Mouse (Mus musculus): ENCODE data around the gene Hivep3. TPM values are rescaled to one million over a fixed set of nuclear protein-coding genes. Genes with fewer than 3 reads are reported as not detected.

Gene Hivep3
- polyA plus RNA-seq, 1 experiment from 2014 or later = 4.2 TPM

- no peaks in the 10 kb centered on the region for H3K36me3 ChIP-seq (replicated peaks)
- H3K27me3 ChIP-seq = no peaks in the 10 kb centered on the region
- H3K4me3 ChIP-seq (replicated peaks) = no peak overlapping the region
- ATAC-seq (ENCODE audit: low FRiP score) = no peak
- no peak overlapping the region for H3K4me2 ChIP-seq
- no peak overlapping the region for H3K9ac ChIP-seq
- no peak overlapping the region for H3K27ac ChIP-seq
- 83% methylated on average over 12 of the region's 12 CpGs for WGBS
- peaks cover 10% of the 10 kb centered on the region for H3K9me3 ChIP-seq
- H3K4me1 ChIP-seq = 0 out of 2 replicates have a peak, but pooled peaks cover 5% of the 10 kb centered on the region
These were observed 215.5 kb downstream of the Hivep3 start for GRCm38 (mm10) chr4:119948922-119949614.

GRCm38 (mm10) chr4:119950181-119950580 is 216.6 kb downstream of the Hivep3 start:
- Histone ChIP-seq H3K9me3 (peaks cover 9% of the 10 kb centered on the region), H3K4me2 (no peak overlapping the region), H3K27ac (no peak overlapping the region), H3K9ac (no peak overlapping the region), H3K4me3 (replicated peaks) (no peak overlapping the region), H3K36me3 (replicated peaks) (no peaks in the 10 kb centered on the region), H3K27me3 (no peaks in the 10 kb centered on the region), H3K4me1 (0 out of 2 replicates have a peak, but pooled peaks cover 5% of the 10 kb centered on the region)
- ATAC-seq (ENCODE audit: low FRiP score) = no peak
- WGBS = 75% methylated on average over 5 of the region's 5 CpGs

- H3K4me2 ChIP-seq = no peak overlapping the region
- H3K9me3 ChIP-seq = no peaks in the 10 kb centered on the region
- H3K36me3 ChIP-seq (replicated peaks) = no peaks in the 10 kb centered on the region
- no peaks in the 10 kb centered on the region for H3K27me3 ChIP-seq
- H3K4me3 ChIP-seq (replicated peaks) = no peak overlapping the region
- H3K27ac ChIP-seq = no peak overlapping the region
- ATAC-seq (ENCODE audit: low FRiP score) = no peak
- H3K9ac ChIP-seq = no peak overlapping the region
- 81% methylated on average over 1 of the region's 1 CpGs for WGBS
- 0 out of 2 replicates have a peak, but pooled peaks cover 5% of the 10 kb centered on the region for H3K4me1 ChIP-seq
These were observed 217.5 kb downstream of the Hivep3 start for GRCm38 (mm10) chr4:119951081-119951480.

GRCm38 (mm10) chr4:119955008-119955407 is 221.4 kb downstream of the Hivep3 start:
- H3K4me3 ChIP-seq (replicated peaks) = no peak overlapping the region
- ATAC-seq (ENCODE audit: low FRiP score) = no peak
- H3K9ac ChIP-seq = no peak overlapping the region
- WGBS = 88% methylated on average over 7 of the region's 7 CpGs
- no peaks in the 10 kb centered on the region for H3K27me3 ChIP-seq
- no peak overlapping the region for H3K27ac ChIP-seq
- no peak overlapping the region for H3K4me2 ChIP-seq
- no peaks in the 10 kb centered on the region for H3K9me3 ChIP-seq
- no peaks in the 10 kb centered on the region for H3K36me3 ChIP-seq (replicated peaks)
- no peaks in the 10 kb centered on the region for H3K4me1 ChIP-seq

GRCm38 (mm10) chr4:119957970-119958369 is 224.4 kb downstream of the Hivep3 start:
- WGBS = 89% methylated on average over 2 of the region's 2 CpGs
- H3K9me3 ChIP-seq = no peaks in the 10 kb centered on the region
- no peak overlapping the region for H3K4me3 ChIP-seq (replicated peaks)
- H3K4me2 ChIP-seq = no peak overlapping the region
- no peak overlapping the region for H3K9ac ChIP-seq
- no peaks in the 10 kb centered on the region for H3K4me1 ChIP-seq
- no peaks in the 10 kb centered on the region for H3K36me3 ChIP-seq (replicated peaks)
- H3K27ac ChIP-seq = no peak overlapping the region
- no peak for ATAC-seq (ENCODE audit: low FRiP score)
- H3K27me3 ChIP-seq = no peaks in the 10 kb centered on the region

- Histone ChIP-seq H3K27me3 (no peaks in the 10 kb centered on the region), H3K9ac (no peak overlapping the region), H3K4me3 (replicated peaks) (no peak overlapping the region), H3K9me3 (no peaks in the 10 kb centered on the region), H3K36me3 (replicated peaks) (no peaks in the 10 kb centered on the region), H3K4me2 (no peak overlapping the region), H3K4me1 (no peaks in the 10 kb centered on the region), H3K27ac (no peak overlapping the region)
- 91% methylated on average over 7 of the region's 7 CpGs for WGBS
- ATAC-seq (ENCODE audit: low FRiP score) = no peak
These were observed 225.7 kb downstream of the Hivep3 start for GRCm38 (mm10) chr4:119959293-119959692.

- no peak overlapping the region for H3K4me3 ChIP-seq (replicated peaks)
- WGBS = 94% methylated on average over 1 of the region's 1 CpGs
- no peaks in the 10 kb centered on the region for H3K36me3 ChIP-seq (replicated peaks)
- no peak overlapping the region for H3K4me2 ChIP-seq
- no peaks in the 10 kb centered on the region for H3K9me3 ChIP-seq
- H3K27ac ChIP-seq = no peak overlapping the region
- no peaks in the 10 kb centered on the region for H3K4me1 ChIP-seq
- H3K27me3 ChIP-seq = no peaks in the 10 kb centered on the region
- no peak overlapping the region for H3K9ac ChIP-seq
- no peak for ATAC-seq (ENCODE audit: low FRiP score)
These were observed 226.3 kb downstream of the Hivep3 start for GRCm38 (mm10) chr4:119959873-119960272.

GRCm38 (mm10) chr4:119960523-119960922 is 226.9 kb downstream of the Hivep3 start:
- Histone ChIP-seq H3K36me3 (replicated peaks) (no peaks in the 10 kb centered on the region), H3K4me3 (replicated peaks) (no peak overlapping the region), H3K9ac (no peak overlapping the region), H3K27ac (no peak overlapping the region), H3K4me2 (no peak overlapping the region), H3K27me3 (no peaks in the 10 kb centered on the region), H3K9me3 (no peaks in the 10 kb centered on the region), H3K4me1 (no peaks in the 10 kb centered on the region)
- ATAC-seq (ENCODE audit: low FRiP score) = no peak
- WGBS = 79% methylated on average over 6 of the region's 6 CpGs

- no peak overlapping the region for H3K9ac ChIP-seq
- no peak overlapping the region for H3K27ac ChIP-seq
- H3K27me3 ChIP-seq = no peaks in the 10 kb centered on the region
- H3K4me3 ChIP-seq (replicated peaks) = no peak overlapping the region
- 80% methylated on average over 5 of the region's 5 CpGs for WGBS
- no peaks in the 10 kb centered on the region for H3K36me3 ChIP-seq (replicated peaks)
- H3K4me1 ChIP-seq = no peaks in the 10 kb centered on the region
- H3K9me3 ChIP-seq = no peaks in the 10 kb centered on the region
- ATAC-seq (ENCODE audit: low FRiP score) = no peak
- no peak overlapping the region for H3K4me2 ChIP-seq
These were observed 227.6 kb downstream of the Hivep3 start for GRCm38 (mm10) chr4:119961164-119961563.

GRCm38 (mm10) chr4:119962066-119962465 is 228.5 kb downstream of the Hivep3 start:
- no peak overlapping the region for H3K4me3 ChIP-seq (replicated peaks)

GRCm38 (mm10) chr4:119966105-119967072 is 232.8 kb downstream of the Hivep3 start:
- H3K9ac ChIP-seq = no peak overlapping the region
- H3K4me1 ChIP-seq = peaks cover 8% of the 10 kb centered on the region
- H3K9me3 ChIP-seq = no peaks in the 10 kb centered on the region
- no peak overlapping the region for H3K4me3 ChIP-seq (replicated peaks)
- no peaks in the 10 kb centered on the region; the same call in 1 of the 2 replicates for H3K27me3 ChIP-seq
- 65% methylated on average over 20 of the region's 20 CpGs for WGBS
- no peaks in the 10 kb centered on the region for H3K36me3 ChIP-seq (replicated peaks)
- no peak overlapping the region for H3K27ac ChIP-seq
- ATAC-seq (ENCODE audit: low FRiP score) = no peak
- H3K4me2 ChIP-seq = no peak overlapping the region

More at GRCm38 (mm10) chr4:119962066-119962465, 228.5 kb downstream of the Hivep3 start:
- H3K9me3 ChIP-seq = no peaks in the 10 kb centered on the region
- no peaks in the 10 kb centered on the region for H3K27me3 ChIP-seq
- no peaks in the 10 kb centered on the region for H3K4me1 ChIP-seq
- ATAC-seq (ENCODE audit: low FRiP score) = no peak
- no peak overlapping the region for H3K4me2 ChIP-seq
- no peak overlapping the region for H3K27ac ChIP-seq
- H3K9ac ChIP-seq = no peak overlapping the region
- 85% methylated on average over 5 of the region's 5 CpGs for WGBS
- no peaks in the 10 kb centered on the region for H3K36me3 ChIP-seq (replicated peaks)

- no peaks in the 10 kb centered on the region for H3K36me3 ChIP-seq (replicated peaks)
- no peak overlapping the region for H3K4me3 ChIP-seq (replicated peaks)
- no peak overlapping the region for H3K9ac ChIP-seq
- H3K27me3 ChIP-seq = no peaks in the 10 kb centered on the region; the same call in 1 of the 2 replicates
- H3K4me1 ChIP-seq = peaks cover 8% of the 10 kb centered on the region
- ATAC-seq (ENCODE audit: low FRiP score) = no peak
- no peak overlapping the region for H3K27ac ChIP-seq
- 55% methylated on average over 5 of the region's 5 CpGs for WGBS
- no peak overlapping the region for H3K4me2 ChIP-seq
- no peaks in the 10 kb centered on the region for H3K9me3 ChIP-seq
These were observed 233.6 kb downstream of the Hivep3 start for GRCm38 (mm10) chr4:119967073-119967608.
